Mouse (Mus musculus): Measurements from ENCODE around the gene Ift81.

The Ift81 gene

GRCm38 (mm10) chr5:122548671-122549070, 65.6 kb downstream of the Ift81 start:
- DNase-seq (ENCODE audit: low read depth, low spot score): peak; percentile 73

- DNase-seq (ENCODE audit: low read depth, low spot score): no peak
These were observed 66.5 kb downstream of the Ift81 start for GRCm38 (mm10) chr5:122547810-122548209.

- DNase-seq (ENCODE audit: low read depth, low spot score): peak; percentile 58
These were observed 67.0 kb downstream of the Ift81 start for GRCm38 (mm10) chr5:122547251-122547714.

GRCm38 (mm10) chr5:122543392-122543791, 70.9 kb downstream of the Ift81 start:
- no peak for DNase-seq (ENCODE audit: low read depth, low spot score)

GRCm38 (mm10) chr5:122541871-122542270, 72.4 kb downstream of the Ift81 start:
- no peak for DNase-seq (ENCODE audit: low read depth, low spot score)

GRCm38 (mm10) chr5:122538077-122538476, 76.2 kb downstream of the Ift81 start:
- DNase-seq (ENCODE audit: low read depth, low spot score): no peak

- no peak for DNase-seq (ENCODE audit: low read depth, low spot score)
These were observed 76.7 kb downstream of the Ift81 start for GRCm38 (mm10) chr5:122537654-122538053.

- no peak for DNase-seq (ENCODE audit: low read depth, low spot score)
These were observed 80.4 kb downstream of the Ift81 start for GRCm38 (mm10) chr5:122533884-122534283.

GRCm38 (mm10) chr5:122529913-122530604, 84.3 kb downstream of the Ift81 start:
- no peak for DNase-seq (ENCODE audit: low read depth, low spot score)

GRCm38 (mm10) chr5:122529316-122529715, 85.0 kb downstream of the Ift81 start:
- no peak for DNase-seq (ENCODE audit: low read depth, low spot score)

- DNase-seq (ENCODE audit: low read depth, low spot score): no peak
These were observed 85.7 kb downstream of the Ift81 start for GRCm38 (mm10) chr5:122528591-122528990.

GRCm38 (mm10) chr5:122527761-122528160, 86.6 kb downstream of the Ift81 start:
- no peak for DNase-seq (ENCODE audit: low read depth, low spot score)

GRCm38 (mm10) chr5:122526878-122527730, 87.2 kb downstream of the Ift81 start:
- DNase-seq (ENCODE audit: low read depth, low spot score): no peak

- DNase-seq (ENCODE audit: low read depth, low spot score): no peak
These were observed 87.9 kb downstream of the Ift81 start for GRCm38 (mm10) chr5:122526405-122526804.

- DNase-seq (ENCODE audit: low read depth, low spot score): no peak
These were observed 88.9 kb downstream of the Ift81 start for GRCm38 (mm10) chr5:122525238-122525931.

GRCm38 (mm10) chr5:122524854-122525237, 89.5 kb downstream of the Ift81 start:
- no peak for DNase-seq (ENCODE audit: low read depth, low spot score)

- no peak for DNase-seq (ENCODE audit: low read depth, low spot score)
These were observed 90.1 kb downstream of the Ift81 start for GRCm38 (mm10) chr5:122524244-122524643.

- DNase-seq (ENCODE audit: low read depth, low spot score): no peak
These were observed 93.2 kb downstream of the Ift81 start for GRCm38 (mm10) chr5:122521130-122521473.

GRCm38 (mm10) chr5:122520254-122521129, 93.8 kb downstream of the Ift81 start:
- no peak for DNase-seq (ENCODE audit: low read depth, low spot score)

- no peak for DNase-seq (ENCODE audit: low read depth, low spot score)
These were observed 95.2 kb downstream of the Ift81 start for GRCm38 (mm10) chr5:122519043-122519660.

GRCm38 (mm10) chr5:122518247-122518646, 96.1 kb downstream of the Ift81 start:
- no peak for DNase-seq (ENCODE audit: low read depth, low spot score)

Data from CD4-positive helper T cell, adult 2 months (primary cell).